ENCODE assay signal across 8 mouse cellular contexts in genomic region chr19:4810309-4810708, GRCm38 (mm10). TPM values are rescaled to one million over a fixed set of nuclear protein-coding genes. Genes with fewer than 3 reads are reported as not detected.
DNase-seq lines count a peak whose midpoint lies in the region; ATAC-seq and TF ChIP-seq lines count a peak whose summit lies in the region.

No protein-coding gene starts in this region.

- H3K36me3 ChIP-seq in heart, embryonic 13.5 days, result 0 out of 2 replicates have a peak, but pooled peaks cover 10% of the 10 kb centered on the region
- no peaks in the 10 kb centered on the region for H3K36me3 ChIP-seq in ES-Bruce4 (ENCODE audit: control insufficient read depth, insufficient read depth, low read length, poor library complexity, severe bottlenecking)
- no peaks in the 10 kb centered on the region for H3K36me3 ChIP-seq in forebrain, embryonic 14.5 days (ENCODE audit: control insufficient read depth, insufficient read depth, low read length)
- peaks cover 7% of the 10 kb centered on the region for H3K36me3 ChIP-seq in liver, postnatal 0 days (replicated peaks; ENCODE audit: insufficient read depth, low read length)

- peak overlapping the region; percentile 93 for H3K9ac ChIP-seq in heart, embryonic 13.5 days
- peak overlapping the region; percentile 64 for H3K9ac ChIP-seq in ES-Bruce4 (ENCODE audit: low read depth, poor library complexity, severe bottlenecking)
- H3K9ac ChIP-seq in forebrain, embryonic 14.5 days (ENCODE audit: low read length), result peak overlapping the region; percentile 84
- H3K9ac ChIP-seq in liver, postnatal 0 days (replicated peaks), result peak overlapping the region; percentile 83

- H3K27me3 ChIP-seq in heart, embryonic 13.5 days (replicated peaks), result no peaks in the 10 kb centered on the region
- no peaks in the 10 kb centered on the region for H3K27me3 ChIP-seq in ES-Bruce4 (ENCODE audit: control insufficient read depth, insufficient read depth, low read length, poor library complexity, severe bottlenecking)
- H3K27me3 ChIP-seq in forebrain, embryonic 14.5 days (replicated peaks; ENCODE audit: control insufficient read depth, insufficient read depth, low read length), result no peaks in the 10 kb centered on the region
- no peaks in the 10 kb centered on the region for H3K27me3 ChIP-seq in liver, postnatal 0 days (ENCODE audit: insufficient read depth, low read length)

- TF ChIP-seq EP300 in ES-Bruce4 (IDR thresholded peaks at IDR 0.05; ENCODE audit: insufficient read depth, low read depth, low read length), result peak; percentile 68
- no peak for TF ChIP-seq EP300 in liver, postnatal 0 days (IDR thresholded peaks at IDR 0.05; ENCODE audit: low read depth)

- 0% methylated on average over 14 of the region's 14 CpGs for WGBS in heart, embryonic 13.5 days
- under 1% methylated on average over 14 of the region's 14 CpGs for WGBS in forebrain, embryonic 14.5 days
- WGBS in liver, postnatal 0 days (ENCODE audit: insufficient replicate concordance), result under 1% methylated on average over 14 of the region's 14 CpGs

- intact Hi-C loops in heart, postnatal 14 days (cut with DNase I), result no loop called here

- H3K4me2 ChIP-seq in heart, embryonic 13.5 days, result peak overlapping the region; percentile 96
- H3K4me2 ChIP-seq in forebrain, embryonic 14.5 days (ENCODE audit: low read length), result peak overlapping the region; percentile 88
- peak overlapping the region; percentile 86 for H3K4me2 ChIP-seq in liver, postnatal 0 days (ENCODE audit: low read depth, low read length)

- H3K4me1 ChIP-seq in heart, embryonic 13.5 days, result peaks cover 38% of the 10 kb centered on the region
- no peaks in the 10 kb centered on the region for H3K4me1 ChIP-seq in ES-Bruce4 (ENCODE audit: control insufficient read depth, insufficient read depth, low read length)
- peaks cover 17% of the 10 kb centered on the region for H3K4me1 ChIP-seq in forebrain, embryonic 14.5 days (ENCODE audit: control insufficient read depth, insufficient read depth, low read length)
- peaks cover 28% of the 10 kb centered on the region for H3K4me1 ChIP-seq in liver, postnatal 0 days (ENCODE audit: insufficient read depth)

- TF ChIP-seq POLR2A in ES-Bruce4 (IDR thresholded peaks at IDR 0.05; ENCODE audit: insufficient read depth, low read length), result no peak

- DNase-seq in heart, postnatal 14 days, result no peak
- no peak for DNase-seq in forebrain, embryonic 14.5 days (ENCODE audit: low spot score)
- no peak for DNase-seq in liver, postnatal 0 days
- no peak for DNase-seq in adrenal gland, postnatal 14 days
- DNase-seq in right cerebral cortex, postnatal 4 days, result no peak
- DNase-seq in left cerebral cortex, adult 18-20 months (ENCODE audit: low spot score in 2 of 2), result no peak

- H3K27ac ChIP-seq in heart, embryonic 13.5 days (replicated peaks), result peak overlapping the region; percentile 96
- H3K27ac ChIP-seq in ES-Bruce4 (ENCODE audit: insufficient read depth, low read length), result peak overlapping the region; percentile 95
- H3K27ac ChIP-seq in forebrain, embryonic 14.5 days (ENCODE audit: low read depth, low read length), result peak overlapping the region; percentile 87; the same call in 1 of the 2 replicates
- peak overlapping the region; percentile 96 for H3K27ac ChIP-seq in liver, postnatal 0 days (ENCODE audit: low read depth)

- H3K9me3 ChIP-seq in heart, embryonic 13.5 days, result no peaks in the 10 kb centered on the region
- H3K9me3 ChIP-seq in ES-Bruce4 (replicated peaks; ENCODE audit: control insufficient read depth, insufficient read depth, low read length, poor library complexity, severe bottlenecking), result no peaks in the 10 kb centered on the region
- H3K9me3 ChIP-seq in forebrain, embryonic 14.5 days (replicated peaks; ENCODE audit: control insufficient read depth, low read length), result 0 out of 2 replicates have a peak, but pooled peaks cover under 1% of the 10 kb centered on the region
- no peaks in the 10 kb centered on the region for H3K9me3 ChIP-seq in liver, postnatal 0 days (ENCODE audit: low read length)

- TF ChIP-seq CTCF in ES-Bruce4 (IDR thresholded peaks at IDR 0.05; ENCODE audit: low read depth, low read length), result no peak
- no peak for TF ChIP-seq CTCF in liver, postnatal 0 days (IDR thresholded peaks at IDR 0.05; ENCODE audit: low read depth)

- peak overlapping the region; percentile 94 for H3K4me3 ChIP-seq in heart, embryonic 13.5 days
- peak overlapping the region; percentile 79 for H3K4me3 ChIP-seq in ES-Bruce4 (ENCODE audit: low read depth, low read length)
- peak overlapping the region; percentile 79 for H3K4me3 ChIP-seq in forebrain, embryonic 14.5 days (ENCODE audit: low read depth, low read length)
- H3K4me3 ChIP-seq in liver, postnatal 0 days (ENCODE audit: low read depth, low read length), result peak overlapping the region; percentile 74

- no peak for ATAC-seq in heart, embryonic 13.5 days (ENCODE audit: extremely low read depth, insufficient number of reproducible peaks, low FRiP score, low TSS enrichment)
- ATAC-seq in forebrain, embryonic 14.5 days, result no peak
- ATAC-seq in liver, postnatal 0 days, result no peak

RNA-seq across cellular contexts. Expression of gene Gm21992, which starts 1.1 kb away (rescaled TPM):
- polyA plus RNA-seq in heart, embryonic 13.5 days (2015; fragmentation: Nextera tagmentation; extraction: Ambion mirVana), result 21.5 and 26.8 TPM in 2 replicates
- total RNA-seq in heart, postnatal 14 days (2021), result 10 to 100 TPM; 21.1 to 24.7 TPM
- 22.2 and 23.5 TPM in 2 replicates for polyA plus RNA-seq in ES-Bruce4 (2011; ENCODE audit: insufficient read depth, insufficient read length, low read depth, missing spikeins)
- polyA plus RNA-seq in forebrain, embryonic 14.5 days (2014; fragmentation: Nextera tagmentation; extraction: Ambion mirVana), result 9.4 TPM in 2 replicates
- polyA plus RNA-seq in liver, postnatal 0 days (2015; fragmentation: Nextera tagmentation; extraction: Ambion mirVana), result 8.2 and 13.1 TPM in 2 replicates
- total RNA-seq in adrenal gland, postnatal 14 days (2021), result 23.1 and 30.8 TPM in 2 replicates
- 10 to 100 TPM; 28.4 to 39.1 TPM for total RNA-seq in left cerebral cortex, adult 18-20 months (2021)

RNA-seq across cellular contexts. Expression of gene Rbm14, which starts 1.1 kb away (rescaled TPM):
- 48.4 and 48.6 TPM in 2 replicates for polyA plus RNA-seq in heart, embryonic 13.5 days (2015; fragmentation: Nextera tagmentation; extraction: Ambion mirVana)
- 10 to 100 TPM; 25.3 to 32.3 TPM for total RNA-seq in heart, postnatal 14 days (2021)
- 79.2 and 85.2 TPM in 2 replicates for polyA plus RNA-seq in ES-Bruce4 (2011; ENCODE audit: insufficient read depth, insufficient read length, low read depth, missing spikeins)
- 69.1 and 79.5 TPM in 2 replicates for polyA plus RNA-seq in forebrain, embryonic 14.5 days (2014; fragmentation: Nextera tagmentation; extraction: Ambion mirVana)
- polyA plus RNA-seq in liver, postnatal 0 days (2015; fragmentation: Nextera tagmentation; extraction: Ambion mirVana), result 14.6 and 16.4 TPM in 2 replicates
- 43.5 and 45.4 TPM in 2 replicates for total RNA-seq in adrenal gland, postnatal 14 days (2021)
- total RNA-seq in left cerebral cortex, adult 18-20 months (2021), result 10 to 100 TPM; 37.6 to 60.4 TPM

RNA-seq across cellular contexts. Expression of gene Rbm4, which starts 16.6 kb away (rescaled TPM):
- 45.5 and 50.8 TPM in 2 replicates for polyA plus RNA-seq in heart, embryonic 13.5 days (2015; fragmentation: Nextera tagmentation; extraction: Ambion mirVana)
- total RNA-seq in heart, postnatal 14 days (2021), result 10 to 100 TPM; 41.4 to 48.7 TPM
- polyA plus RNA-seq in ES-Bruce4 (2011; ENCODE audit: insufficient read depth, insufficient read length, low read depth, missing spikeins), result 67.6 and 72.7 TPM in 2 replicates
- polyA plus RNA-seq in forebrain, embryonic 14.5 days (2014; fragmentation: Nextera tagmentation; extraction: Ambion mirVana), result 132 and 140 TPM in 2 replicates
- 15.2 and 17.3 TPM in 2 replicates for polyA plus RNA-seq in liver, postnatal 0 days (2015; fragmentation: Nextera tagmentation; extraction: Ambion mirVana)
- 57.2 and 60.3 TPM in 2 replicates for total RNA-seq in adrenal gland, postnatal 14 days (2021)
- 100 to 1,000 TPM; 115 to 118 TPM for total RNA-seq in left cerebral cortex, adult 18-20 months (2021)

RNA-seq across cellular contexts. Expression of gene Ccs, which starts 28.8 kb away (rescaled TPM):
- 40.7 and 44.1 TPM in 2 replicates for polyA plus RNA-seq in heart, embryonic 13.5 days (2015; fragmentation: Nextera tagmentation; extraction: Ambion mirVana)
- total RNA-seq in heart, postnatal 14 days (2021), result 10 to 100 TPM; 29.3 to 29.9 TPM
- 36.6 and 37.3 TPM in 2 replicates for polyA plus RNA-seq in ES-Bruce4 (2011; ENCODE audit: insufficient read depth, insufficient read length, low read depth, missing spikeins)
- 34.3 and 40.1 TPM in 2 replicates for polyA plus RNA-seq in forebrain, embryonic 14.5 days (2014; fragmentation: Nextera tagmentation; extraction: Ambion mirVana)
- 144 and 154 TPM in 2 replicates for polyA plus RNA-seq in liver, postnatal 0 days (2015; fragmentation: Nextera tagmentation; extraction: Ambion mirVana)
- total RNA-seq in adrenal gland, postnatal 14 days (2021), result 107 and 116 TPM in 2 replicates
- 10 to 100 TPM; 28.9 to 33.8 TPM for total RNA-seq in left cerebral cortex, adult 18-20 months (2021)

RNA-seq across cellular contexts. Expression of gene Ccdc87, which starts 28.9 kb away (rescaled TPM):
- polyA plus RNA-seq in heart, embryonic 13.5 days (2015; fragmentation: Nextera tagmentation; extraction: Ambion mirVana), result 0.04 TPM in 1 of 2 replicates, not detected in the other
- not detected for total RNA-seq in heart, postnatal 14 days (2021)
- 0.27 TPM in 1 of 2 replicates, not detected in the other for polyA plus RNA-seq in ES-Bruce4 (2011; ENCODE audit: insufficient read depth, insufficient read length, low read depth, missing spikeins)
- 0.50 and 0.69 TPM in 2 replicates for polyA plus RNA-seq in forebrain, embryonic 14.5 days (2014; fragmentation: Nextera tagmentation; extraction: Ambion mirVana)
- not detected in 2 replicates for polyA plus RNA-seq in liver, postnatal 0 days (2015; fragmentation: Nextera tagmentation; extraction: Ambion mirVana)
- 0.19 TPM in 2 replicates for total RNA-seq in adrenal gland, postnatal 14 days (2021)
- total RNA-seq in left cerebral cortex, adult 18-20 months (2021), result 1 to 10 TPM; 2.2 to 2.7 TPM
